Mouse (Mus musculus) cortical plate, adult 2 months (tissue): ENCODE results near the gene Large1. TPM values are rescaled to one million over a fixed set of nuclear protein-coding genes. Genes with fewer than 3 reads are reported as not detected.

Source experiments
- H3K27ac ChIP-seq: fragments of 200-500 bp; 2 replicates; pipeline ENCODE4 v1.5.1; 2012; ENCODE audit warnings: low read length, control low read depth, inconsistent platforms; ENCODE audit not compliant: insufficient read depth
- H3K4me1 ChIP-seq: fragments of 200-500 bp; 2 replicates; pipeline ENCODE4 v1.6.1; 2011; ENCODE audit warnings: low read length; ENCODE audit not compliant: control insufficient read depth, insufficient read depth
- H3K4me3 ChIP-seq: fragments of 200-500 bp; 2 replicates; pipeline ENCODE4 v1.5.1; 2011; ENCODE audit warnings: mild to moderate bottlenecking, low read length, control low read depth; ENCODE audit not compliant: insufficient read depth
- CTCF ChIP-seq: fragments of 200-500 bp; IDR thresholded peaks from 2 replicates; pipeline ENCODE4 v1.5.1; 2011; ENCODE audit warnings: mild to moderate bottlenecking, control low read depth, low read length; ENCODE audit not compliant: insufficient read depth; ENCODE audit errors: extremely low read depth
- POLR2A ChIP-seq: fragments of 200-500 bp; IDR thresholded peaks from 2 replicates; pipeline ENCODE4 v1.6.1; 2011; ENCODE audit warnings: mild to moderate bottlenecking, low read length, control low read depth; ENCODE audit not compliant: insufficient read depth; ENCODE audit errors: extremely low read depth
- polyA plus RNA-seq: library from polyadenylated mRNA; depleted of rRNA; stranded (reverse); fragments of >200 nt; gene quantifications from 2 replicates; pipeline ENCODE4 v1.2.3, GENCODE M21; 2012

Large1 gene
- polyA plus RNA-seq, 1 experiment = 78.8 TPM

- no peak overlapping the region for H3K27ac ChIP-seq
- H3K4me1 ChIP-seq = peaks cover 2% of the 10 kb centered on the region
- no peak overlapping the region for H3K4me3 ChIP-seq
- no peak for TF ChIP-seq CTCF
- TF ChIP-seq POLR2A = no peak
Measured at GRCm38 (mm10) chr8:73270991-73271390, 82.3 kb downstream of the Large1 start.

GRCm38 (mm10) chr8:73257981-73258380 lies 95.4 kb downstream of the Large1 start:
- no peak for TF ChIP-seq POLR2A
- TF ChIP-seq CTCF = no peak
- Histone ChIP-seq H3K27ac (no peak overlapping the region), H3K4me1 (peaks cover 1% of the 10 kb centered on the region; the same call in 1 of the 2 replicates), H3K4me3 (no peak overlapping the region)

GRCm38 (mm10) chr8:73244186-73244585 lies 109.2 kb downstream of the Large1 start:
- Histone ChIP-seq H3K4me3 (no peak overlapping the region), H3K27ac (no peak overlapping the region), H3K4me1 (no peaks in the 10 kb centered on the region)
- TF ChIP-seq CTCF (no peak), POLR2A (no peak)

- Histone ChIP-seq H3K4me3 (no peak overlapping the region), H3K27ac (no peak overlapping the region), H3K4me1 (no peaks in the 10 kb centered on the region)
- no peak for TF ChIP-seq POLR2A
- no peak for TF ChIP-seq CTCF
Measured at GRCm38 (mm10) chr8:73242066-73242465, 111.3 kb downstream of the Large1 start.

- H3K27ac ChIP-seq = no peak overlapping the region
- TF ChIP-seq CTCF = no peak
- TF ChIP-seq POLR2A = no peak
- no peak overlapping the region for H3K4me3 ChIP-seq
- H3K4me1 ChIP-seq = peaks cover 4% of the 10 kb centered on the region; the same call in 1 of the 2 replicates
Measured at GRCm38 (mm10) chr8:73234209-73234608, 119.1 kb downstream of the Large1 start.

GRCm38 (mm10) chr8:73233358-73234041 lies 119.8 kb downstream of the Large1 start:
- no peak overlapping the region for H3K4me3 ChIP-seq
- H3K4me1 ChIP-seq = peaks cover 4% of the 10 kb centered on the region; the same call in 1 of the 2 replicates
- TF ChIP-seq CTCF (peak; percentile 49), POLR2A (no peak)
- H3K27ac ChIP-seq = peak overlapping the region; percentile 51; the same call in 1 of the 2 replicates

GRCm38 (mm10) chr8:73226841-73227240 lies 126.5 kb downstream of the Large1 start:
- H3K27ac ChIP-seq = no peak overlapping the region
- H3K4me3 ChIP-seq = no peak overlapping the region
- peaks cover 2% of the 10 kb centered on the region for H3K4me1 ChIP-seq
- TF ChIP-seq CTCF = no peak
- TF ChIP-seq POLR2A = no peak

GRCm38 (mm10) chr8:73225654-73226053 lies 127.7 kb downstream of the Large1 start:
- H3K27ac ChIP-seq = no peak overlapping the region; the same call in 1 of the 2 replicates
- no peak overlapping the region for H3K4me3 ChIP-seq
- TF ChIP-seq POLR2A (no peak), CTCF (no peak)
- H3K4me1 ChIP-seq = peaks cover 2% of the 10 kb centered on the region

- Histone ChIP-seq H3K4me1 (no peaks in the 10 kb centered on the region; the same call in 1 of the 2 replicates), H3K27ac (no peak overlapping the region)
- TF ChIP-seq POLR2A (no peak), CTCF (no peak)
Measured at GRCm38 (mm10) chr8:73219178-73219811, 134.0 kb downstream of the Large1 start.

GRCm38 (mm10) chr8:73206831-73207230 lies 146.5 kb downstream of the Large1 start:
- peaks cover 2% of the 10 kb centered on the region for H3K4me1 ChIP-seq
- H3K27ac ChIP-seq = no peak overlapping the region
- TF ChIP-seq POLR2A (no peak), CTCF (no peak)
- H3K4me3 ChIP-seq = no peak overlapping the region

More at GRCm38 (mm10) chr8:73219178-73219811, 134.0 kb downstream of the Large1 start:
- no peak overlapping the region for H3K4me3 ChIP-seq
